Mouse (Mus musculus) stomach, postnatal 0 days (tissue): Measurements from ENCODE around the gene Gm17359. TPM values are rescaled to one million over a fixed set of nuclear protein-coding genes. Genes with fewer than 3 reads are reported as not detected.

Experiments used
- ATAC-seq: fragments of 200-750 bp; cut with Nextera tagmentation; 2 replicates; pipeline ENCODE4 v1.8.0; 2017; ENCODE audit not compliant: low FRiP score, low TSS enrichment
- DNase-seq: peaks from one replicate; pipeline ENCODE4 v3.0.0-alpha.2; 2016; ENCODE audit warnings: low spot score
- H3K27ac ChIP-seq: fragments of 300-500 bp; sonication (generic); replicated peaks from 2 replicates; pipeline ENCODE4 v1.5.1; 2014; ENCODE audit warnings: mild to moderate bottlenecking, control low read depth
- H3K27me3 ChIP-seq: fragments of 300-500 bp; sonication (generic); 2 replicates; pipeline ENCODE4 v1.6.1; 2014; ENCODE audit warnings: low read length; ENCODE audit not compliant: control insufficient read depth, insufficient read depth
- H3K36me3 ChIP-seq: fragments of 300-500 bp; sonication (generic); 2 replicates; pipeline ENCODE4 v1.6.1; 2014; ENCODE audit warnings: low read length, mixed read lengths; ENCODE audit not compliant: control insufficient read depth, insufficient read depth
- H3K4me1 ChIP-seq: fragments of 300-500 bp; sonication (generic); replicated peaks from 2 replicates; pipeline ENCODE4 v1.6.1; 2014; ENCODE audit warnings: antibody characterized with exemption; ENCODE audit not compliant: control insufficient read depth, insufficient read depth
- H3K4me2 ChIP-seq: fragments of 300-500 bp; sonication (generic); replicated peaks from 2 replicates; pipeline ENCODE4 v1.6.1; 2014; ENCODE audit warnings: low read depth, mild to moderate bottlenecking, control low read depth, moderate library complexity
- H3K4me3 ChIP-seq: fragments of 300-500 bp; sonication (generic); 2 replicates; pipeline ENCODE4 v1.5.1; 2014; ENCODE audit warnings: low read depth, low read length, control low read depth
- H3K9ac ChIP-seq: fragments of 300-500 bp; sonication (generic); 2 replicates; pipeline ENCODE4 v1.6.1; 2014; ENCODE audit warnings: mild to moderate bottlenecking, low read length, control low read depth, mixed read lengths
- H3K9me3 ChIP-seq: fragments of 300-500 bp; sonication (generic); 2 replicates; pipeline ENCODE4 v1.6.1; 2016; ENCODE audit warnings: low read length; ENCODE audit not compliant: control insufficient read depth
- CTCF ChIP-seq: IDR thresholded peaks from 2 replicates; pipeline ENCODE4 v1.5.1; 2016; ENCODE audit warnings: antibody characterized with exemption, low read depth, mild to moderate bottlenecking, moderate library complexity
- EP300 ChIP-seq: optimal IDR thresholded peaks from 2 replicates; pipeline ENCODE3; 2016; ENCODE audit warnings: antibody characterized with exemption
- WGBS: fragments of 180-500 bp; shearing (Covaris S2); extraction: QIAGEN DNeasy Blood & Tissue Kit; methylation state at CpG from one replicate; pipeline ENCODE4 v1.1.7; 2014; 5-methylcytosine and 5-hydroxymethylcytosine counted together
- polyA plus RNA-seq: library from polyadenylated mRNA; unstranded; fragments of >200 nt; fragmentation: Nextera tagmentation; extraction: Ambion mirVana; gene quantifications from 2 replicates; pipeline ENCODE4 v1.2.1, GENCODE M21; 2015

Gm17359 gene
- polyA plus RNA-seq, 1 experiment from 2014 or later: not detected

GRCm38 (mm10) chr3:79491614-79492013 is 155.2 kb downstream of the Gm17359 start:
- Histone ChIP-seq H3K4me2 (no peak overlapping the region), H3K9ac (no peak overlapping the region), H3K4me3 (no peak overlapping the region), H3K9me3 (no peaks in the 10 kb centered on the region), H3K27me3 (no peaks in the 10 kb centered on the region), H3K36me3 (peaks cover 7% of the 10 kb centered on the region), H3K4me1 (no peaks in the 10 kb centered on the region), H3K27ac (no peak overlapping the region)
- ATAC-seq: no peak
- DNase-seq: no peak
- WGBS: 60% methylated on average over 3 of the region's 3 CpGs
- TF ChIP-seq EP300: no peak

GRCm38 (mm10) chr3:79493064-79493463 is 156.6 kb downstream of the Gm17359 start:
- no peak for ATAC-seq
- no peaks in the 10 kb centered on the region for H3K27me3 ChIP-seq
- H3K9me3 ChIP-seq: no peaks in the 10 kb centered on the region
- no peak overlapping the region for H3K4me3 ChIP-seq
- DNase-seq: no peak
- H3K9ac ChIP-seq: no peak overlapping the region
- no peak overlapping the region for H3K4me2 ChIP-seq
- WGBS: 97% methylated on average over 10 of the region's 10 CpGs
- H3K4me1 ChIP-seq: no peaks in the 10 kb centered on the region
- H3K27ac ChIP-seq: no peak overlapping the region
- peaks cover 7% of the 10 kb centered on the region for H3K36me3 ChIP-seq
- TF ChIP-seq EP300 (no peak), CTCF (no peak)

- Histone ChIP-seq H3K9ac (no peak overlapping the region), H3K4me1 (no peaks in the 10 kb centered on the region), H3K9me3 (no peaks in the 10 kb centered on the region), H3K27me3 (no peaks in the 10 kb centered on the region), H3K27ac (no peak overlapping the region), H3K4me3 (no peak overlapping the region), H3K4me2 (no peak overlapping the region), H3K36me3 (peaks cover 10% of the 10 kb centered on the region)
- WGBS: 79% methylated on average over 8 of the region's 8 CpGs
- ATAC-seq (no peak), DNase-seq (no peak)
- TF ChIP-seq CTCF (no peak), EP300 (no peak)
Observed at GRCm38 (mm10) chr3:79494028-79494427, 157.6 kb downstream of the Gm17359 start.

GRCm38 (mm10) chr3:79495151-79495550 is 158.7 kb downstream of the Gm17359 start:
- H3K4me1 ChIP-seq: no peaks in the 10 kb centered on the region
- H3K27ac ChIP-seq: no peak overlapping the region
- H3K4me2 ChIP-seq: no peak overlapping the region
- no peak overlapping the region for H3K4me3 ChIP-seq
- peaks cover 10% of the 10 kb centered on the region for H3K36me3 ChIP-seq
- no peaks in the 10 kb centered on the region for H3K27me3 ChIP-seq
- ATAC-seq: no peak
- TF ChIP-seq EP300 (no peak), CTCF (peak; percentile 45; the same call in 1 of the 2 replicates)
- no peak for DNase-seq
- no peaks in the 10 kb centered on the region for H3K9me3 ChIP-seq
- WGBS: 81% methylated on average over 7 of the region's 7 CpGs
- no peak overlapping the region for H3K9ac ChIP-seq

- DNase-seq (no peak), ATAC-seq (no peak)
- 95% methylated on average over 6 of the region's 6 CpGs for whole genome bisulfite sequencing
- no peaks in the 10 kb centered on the region for H3K27me3 ChIP-seq
- H3K27ac ChIP-seq: no peak overlapping the region
- H3K9me3 ChIP-seq: no peaks in the 10 kb centered on the region
- H3K4me3 ChIP-seq: no peak overlapping the region
- no peak overlapping the region for H3K9ac ChIP-seq
- H3K4me1 ChIP-seq: no peaks in the 10 kb centered on the region
- peaks cover 12% of the 10 kb centered on the region for H3K36me3 ChIP-seq
- no peak overlapping the region for H3K4me2 ChIP-seq
- TF ChIP-seq CTCF (no peak), EP300 (no peak)
Observed at GRCm38 (mm10) chr3:79496668-79497067, 160.2 kb downstream of the Gm17359 start.

- H3K27ac ChIP-seq: no peak overlapping the region
- 67% methylated on average over 10 of the region's 10 CpGs for WGBS
- no peak overlapping the region for H3K4me2 ChIP-seq
- H3K4me1 ChIP-seq: no peaks in the 10 kb centered on the region
- no peak overlapping the region for H3K9ac ChIP-seq
- TF ChIP-seq CTCF (no peak), EP300 (no peak)
- DNase-seq: no peak
- H3K9me3 ChIP-seq: no peaks in the 10 kb centered on the region
- peaks cover 8% of the 10 kb centered on the region for H3K36me3 ChIP-seq
- no peak for ATAC-seq
- H3K4me3 ChIP-seq: no peak overlapping the region
- no peaks in the 10 kb centered on the region for H3K27me3 ChIP-seq
Observed at GRCm38 (mm10) chr3:79500279-79500678, 163.8 kb downstream of the Gm17359 start.
